Mouse (Mus musculus) ES-CJ7 (cell line): ENCODE measurements around the gene Bcar3.

Experiments
- DNase-seq: peaks from one replicate; pipeline ENCODE4 v3.0.0; 2011; ENCODE audit warnings: low read depth, low spot score

Bcar3 gene

GRCm38 (mm10) chr3:122456807-122457206 lies 162.9 kb downstream of the Bcar3 start:
- DNase-seq = no peak

- peak; percentile 41 for DNase-seq
Measured at GRCm38 (mm10) chr3:122457723-122458122, 163.8 kb downstream of the Bcar3 start.

- no peak for DNase-seq
Measured at GRCm38 (mm10) chr3:122458743-122459142, 164.8 kb downstream of the Bcar3 start.

- DNase-seq = no peak
Measured at GRCm38 (mm10) chr3:122460848-122461511, 167.0 kb downstream of the Bcar3 start.

GRCm38 (mm10) chr3:122461512-122461881 lies 167.6 kb downstream of the Bcar3 start:
- no peak for DNase-seq

- DNase-seq = no peak
Measured at GRCm38 (mm10) chr3:122461932-122462871, 168.3 kb downstream of the Bcar3 start.

- no peak for DNase-seq
Measured at GRCm38 (mm10) chr3:122463166-122463565, 169.2 kb downstream of the Bcar3 start.

DNA sequence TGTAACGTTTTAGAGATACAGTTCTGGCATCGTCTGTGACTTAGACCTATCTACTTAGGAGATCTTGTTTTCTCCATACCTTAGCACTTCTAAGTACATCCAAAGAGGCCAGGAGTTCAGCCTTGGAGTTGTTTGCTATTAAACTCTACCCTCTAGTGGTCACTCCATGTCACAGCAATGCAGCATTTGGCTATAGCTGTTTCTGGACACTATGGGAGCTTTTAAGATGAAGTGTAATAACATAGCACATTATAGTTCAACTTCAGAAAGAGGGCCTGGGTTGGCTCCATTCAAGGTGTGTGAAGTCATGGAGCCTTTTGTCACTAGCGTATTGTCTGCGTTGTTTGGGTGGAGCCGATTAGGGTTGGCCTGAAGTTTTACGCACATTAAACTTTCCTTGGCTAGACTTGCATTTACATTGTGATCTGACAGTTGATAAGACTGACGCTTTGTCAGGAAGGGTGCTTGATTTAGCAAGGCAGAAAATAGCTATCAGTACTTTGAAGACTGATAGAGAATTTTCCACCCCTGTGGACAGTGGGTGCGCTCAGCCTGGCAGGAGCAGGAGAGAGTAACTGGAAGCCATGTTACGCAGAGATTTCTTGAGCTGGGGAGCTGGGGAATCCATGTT lies 172.3 kb downstream of the Bcar3 start:
- DNase-seq = peak; percentile 74

DNA sequence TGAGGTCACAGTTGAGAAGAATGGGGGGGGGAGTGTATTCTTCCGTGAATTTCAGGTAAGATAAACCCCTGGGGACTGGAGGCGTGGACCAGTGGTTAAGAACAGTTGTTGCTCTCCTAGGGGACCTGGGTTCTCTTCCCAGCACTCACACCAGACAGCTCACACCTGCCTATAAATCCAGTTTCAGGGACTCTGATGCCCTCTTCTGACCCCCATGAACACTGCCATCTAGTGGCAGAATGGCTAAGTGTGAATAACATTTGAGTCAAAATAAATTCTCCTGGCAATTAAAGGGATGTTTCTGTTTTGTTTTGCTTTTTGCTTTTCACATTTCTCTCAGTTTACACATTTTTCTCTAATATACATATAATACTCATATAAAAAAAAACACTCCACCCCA lies 174.0 kb downstream of the Bcar3 start:
- peak; percentile 76 for DNase-seq

GRCm38 (mm10) chr3:122470326-122471016 lies 176.5 kb downstream of the Bcar3 start:
- DNase-seq = no peak

DNA sequence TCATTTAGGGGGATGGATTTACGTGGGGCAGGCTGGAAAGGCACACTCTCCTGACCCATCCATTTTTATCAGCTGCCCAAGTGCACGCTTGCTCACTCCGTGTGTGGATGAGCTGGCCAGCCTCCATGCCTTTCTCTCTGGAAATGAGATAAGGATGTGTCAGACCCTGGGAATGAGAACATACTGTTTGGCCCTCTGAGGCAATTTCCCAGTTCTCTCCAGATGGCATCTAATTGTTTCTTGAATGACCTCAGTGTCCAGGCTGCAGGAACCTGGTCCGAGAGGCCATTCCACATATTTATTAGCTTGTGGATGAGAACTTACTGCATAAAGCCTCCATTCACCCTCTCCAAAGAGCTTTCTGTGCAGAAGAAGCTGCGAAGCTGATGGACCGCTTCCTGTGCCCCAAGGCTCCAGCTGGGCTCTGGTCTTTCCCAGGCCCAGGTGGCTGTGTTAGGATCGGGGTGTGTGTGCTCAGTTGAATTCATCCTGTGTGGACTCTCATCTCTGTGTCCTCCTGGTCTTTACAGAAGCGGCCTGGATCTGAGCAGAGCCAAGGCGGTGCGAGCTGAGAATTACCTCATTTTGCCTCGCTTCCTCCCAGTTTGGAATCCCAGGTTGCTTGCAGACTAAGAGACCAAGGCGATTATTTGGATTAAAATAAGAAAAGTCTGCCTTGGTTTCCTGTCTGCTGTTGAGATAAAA lies 177.2 kb downstream of the Bcar3 start:
- DNase-seq = peak; percentile 34

GRCm38 (mm10) chr3:122472412-122472811 lies 178.5 kb downstream of the Bcar3 start:
- no peak for DNase-seq

GRCm38 (mm10) chr3:122473523-122474034 lies 179.6 kb downstream of the Bcar3 start:
- DNase-seq = no peak

GRCm38 (mm10) chr3:122474067-122474466 lies 180.1 kb downstream of the Bcar3 start:
- DNase-seq = peak; percentile 59

DNA sequence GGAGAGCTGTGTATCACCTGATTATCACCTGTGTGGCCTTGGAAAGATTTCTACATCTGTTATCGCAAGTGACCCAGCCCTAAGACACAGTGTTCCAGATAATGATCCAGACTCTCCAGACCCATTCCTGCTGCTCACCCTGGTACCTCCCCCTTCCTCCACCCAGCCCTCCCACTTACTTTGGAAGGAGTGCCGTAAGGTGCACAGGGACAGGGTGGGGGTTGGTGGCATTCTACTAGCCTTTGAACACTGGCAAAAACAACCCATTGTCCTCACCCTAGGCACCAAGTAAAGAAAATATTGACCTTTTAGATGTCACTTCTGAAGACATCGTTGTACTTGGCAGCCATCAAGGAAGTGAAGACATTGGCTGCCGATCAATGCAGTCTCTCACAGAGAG lies 180.9 kb downstream of the Bcar3 start:
- no peak for DNase-seq

- DNase-seq = peak; percentile 44
Measured at GRCm38 (mm10) chr3:122475735-122476134, 181.8 kb downstream of the Bcar3 start.

DNA sequence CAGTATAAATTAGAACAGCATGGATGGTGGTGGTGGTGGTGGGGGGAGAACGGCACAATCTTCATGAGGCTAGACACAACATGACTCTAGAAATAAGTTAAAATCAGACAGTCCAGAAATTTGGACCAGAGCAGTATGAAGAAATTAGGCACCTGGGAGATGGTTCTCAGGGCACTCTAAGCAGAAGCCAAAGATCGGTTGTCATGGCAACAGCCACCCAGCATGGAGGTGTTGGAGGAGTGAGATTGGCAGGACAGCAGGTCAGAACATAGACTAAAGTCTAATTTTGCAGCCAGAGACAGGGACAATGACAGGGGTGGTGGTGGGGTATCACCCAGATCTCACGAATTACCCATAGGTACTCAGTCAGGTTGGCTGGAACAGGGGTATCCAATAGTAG lies 182.7 kb downstream of the Bcar3 start:
- DNase-seq = no peak

DNA sequence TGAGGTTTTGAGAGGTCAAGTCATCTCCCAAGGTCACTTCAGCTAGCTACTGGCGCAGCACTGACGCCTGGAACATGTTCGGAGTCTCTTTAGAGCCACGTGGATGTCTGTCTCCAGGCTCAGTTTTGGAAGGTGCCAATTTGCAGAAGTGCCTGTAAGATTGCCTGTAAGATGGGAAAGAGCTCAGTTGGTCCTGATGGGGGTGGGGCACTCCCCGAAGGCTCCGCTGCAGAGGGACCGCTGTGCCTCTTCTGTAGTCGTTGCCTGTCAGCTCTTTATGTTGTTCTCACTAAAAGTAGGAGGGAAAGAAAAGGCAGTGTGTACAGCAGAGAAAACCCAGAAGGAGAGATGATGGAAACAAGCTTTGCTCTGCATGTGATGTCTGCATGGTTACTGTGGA lies 183.6 kb downstream of the Bcar3 start:
- DNase-seq = no peak

- no peak for DNase-seq
Measured at GRCm38 (mm10) chr3:122478735-122479134, 184.8 kb downstream of the Bcar3 start.

DNA sequence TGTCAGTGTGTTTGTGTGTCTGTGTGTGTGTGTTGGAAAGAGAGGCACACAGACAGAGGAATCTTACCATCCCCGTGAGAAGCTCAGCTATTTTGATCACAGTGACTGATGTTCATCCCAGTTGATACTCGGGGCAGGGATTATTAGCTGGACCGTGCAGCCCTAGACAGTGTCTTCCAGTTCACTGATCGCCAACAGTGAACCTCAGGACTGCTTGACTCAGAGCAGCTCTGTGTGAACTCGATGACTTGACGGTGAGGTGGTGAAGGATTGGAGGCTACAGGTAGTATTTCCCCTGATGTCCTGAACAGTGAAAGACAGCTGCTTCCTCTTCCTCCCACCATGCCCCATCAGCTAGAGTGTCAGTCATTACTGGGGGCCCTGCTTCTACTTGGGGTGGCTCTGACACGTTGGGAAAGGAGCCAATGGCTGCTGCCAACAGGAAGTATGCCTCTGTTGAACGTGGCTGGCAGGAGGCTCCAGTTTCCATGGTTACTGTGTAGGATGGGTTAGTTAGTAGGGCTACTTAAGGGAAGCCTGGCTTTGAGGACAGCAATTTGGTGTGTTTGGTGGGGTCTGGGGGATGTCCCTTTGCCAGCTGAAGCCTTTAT lies 186.2 kb downstream of the Bcar3 start:
- no peak for DNase-seq

DNA sequence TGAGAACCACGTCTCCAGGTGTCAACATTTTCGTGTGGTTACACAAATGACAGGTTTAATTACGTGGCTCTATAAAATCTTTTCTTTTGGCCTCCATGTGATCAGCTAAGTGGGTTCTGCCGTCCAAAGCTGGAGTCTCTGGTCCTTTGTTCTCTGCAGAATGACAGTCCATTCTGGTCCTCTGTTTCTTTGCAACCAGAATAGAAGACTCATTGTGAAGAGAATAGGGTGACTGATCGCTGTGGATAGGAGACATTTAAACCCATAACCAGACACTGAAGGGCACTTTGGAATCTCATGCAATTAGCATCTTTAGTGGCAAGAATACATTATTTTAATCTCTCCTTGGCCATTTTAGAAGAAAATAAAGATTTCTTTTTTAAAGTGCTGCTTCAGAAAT lies 187.1 kb downstream of the Bcar3 start:
- no peak for DNase-seq
